Mouse (Mus musculus) Patski (cell line): ENCODE measurements around the gene Klhl29. TPM values are rescaled to one million over a fixed set of nuclear protein-coding genes. Genes with fewer than 3 reads are reported as not detected.
A peak's percentile ranks its signal among the peaks of the same experiment; 100 is the strongest.

ENCODE experiments used
- ATAC-seq: fragments of 100-300 bp; one replicate; pipeline ENCODE4 v1.8.0; 2021
- CTCF ChIA-PET: fragments of 350-600 bp; sonication (Branson Sonifier 250); formaldehyde crosslinking; loops from one replicate; lab custom pipeline; 2022; ENCODE audit warnings: inconsistent platforms; lab: Charles Lee
- POLR2A ChIA-PET: fragments of 350-600 bp; sonication (Branson Sonifier 250); formaldehyde crosslinking; loops from one replicate; lab custom pipeline; 2022; ENCODE audit warnings: antibody characterized with exemption, inconsistent platforms; lab: Charles Lee
- DNase-seq: peaks from one replicate; pipeline ENCODE4 v3.0.0-alpha.2; 2011; ENCODE audit warnings: low read depth, low spot score
- H3K27me3 ChIP-seq: fragments of 371-371 bp; one replicate; pipeline ENCODE4 v1.5.1; 2021
- CTCF ChIP-seq: fragments of 100-300 bp; IDR thresholded peaks from one replicate; pipeline ENCODE4 v1.5.1; 2021
- in situ Hi-C: fragments of 300-500 bp; cut with MboI; formaldehyde crosslinking; loops from 3 replicates; pipeline ENCODE4 v1.11.1; 2018; ENCODE audit warnings: low pct_unique_long_range_greater_than_20kb, mixed read lengths
- polyA plus RNA-seq: library from polyadenylated mRNA; unstranded; gene quantifications from one replicate; pipeline ENCODE4 v1.2.3, GENCODE M21; 2021

Klhl29 gene
- polyA plus RNA-seq, 1 experiment from 2014 or later: 16.8 TPM

DNA sequence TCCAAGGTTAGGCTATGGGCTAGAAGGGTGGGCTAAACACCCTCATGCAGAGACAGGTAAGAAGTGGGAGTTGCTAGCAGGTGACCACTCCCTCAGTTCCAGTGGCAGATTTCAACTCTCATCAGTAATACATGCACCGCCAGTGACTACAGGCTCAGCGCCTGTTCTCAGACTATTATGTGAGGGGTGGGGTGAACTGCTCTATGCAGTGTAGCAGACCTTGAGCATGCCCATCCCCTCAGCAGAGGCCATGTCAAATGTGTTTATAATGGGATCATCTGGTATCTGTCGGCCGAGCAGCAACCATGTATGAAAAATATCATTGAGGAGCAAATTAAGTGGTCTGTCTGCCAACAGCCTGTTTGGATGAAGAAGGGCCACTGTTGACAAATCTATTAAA, 72.4 kb downstream of the Klhl29 start:
- no peaks in the 10 kb centered on the region for H3K27me3 ChIP-seq
- ChIA-PET POLR2A (no interaction called here), CTCF (no interaction called here)
- ATAC-seq: no peak
- TF ChIP-seq CTCF: no peak
- in situ Hi-C loops: loop anchor here (10.0 kb wide), 1 partner anchor 158 kb away; no protein-coding TSS in a partner anchor
- DNase-seq: no peak

DNA sequence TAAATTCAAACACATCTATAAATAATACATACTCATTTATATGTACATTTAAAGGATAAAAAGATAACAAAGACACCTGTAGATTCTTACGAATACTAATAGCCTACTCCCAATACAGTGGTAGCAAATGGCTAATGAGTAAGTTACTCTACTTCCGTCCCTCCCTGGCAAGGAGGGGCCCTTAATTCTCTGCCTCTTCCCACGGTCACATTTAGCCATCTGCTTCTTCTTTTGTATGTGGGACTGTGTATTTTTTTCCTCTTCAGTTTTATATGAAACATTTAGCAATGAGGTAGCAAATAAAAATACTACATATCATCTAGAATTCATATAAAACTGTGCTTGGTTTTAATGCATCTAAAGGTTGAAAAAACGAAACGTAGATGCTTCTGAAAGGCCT, 73.6 kb downstream of the Klhl29 start:
- no peak for ATAC-seq
- ChIA-PET POLR2A (no interaction called here), CTCF (no interaction called here)
- H3K27me3 ChIP-seq: no peaks in the 10 kb centered on the region
- in situ Hi-C loops: loop anchor here (10.0 kb wide), 1 partner anchor 157 kb away; no protein-coding TSS in a partner anchor
- no peak for TF ChIP-seq CTCF
- no peak for DNase-seq

DNA sequence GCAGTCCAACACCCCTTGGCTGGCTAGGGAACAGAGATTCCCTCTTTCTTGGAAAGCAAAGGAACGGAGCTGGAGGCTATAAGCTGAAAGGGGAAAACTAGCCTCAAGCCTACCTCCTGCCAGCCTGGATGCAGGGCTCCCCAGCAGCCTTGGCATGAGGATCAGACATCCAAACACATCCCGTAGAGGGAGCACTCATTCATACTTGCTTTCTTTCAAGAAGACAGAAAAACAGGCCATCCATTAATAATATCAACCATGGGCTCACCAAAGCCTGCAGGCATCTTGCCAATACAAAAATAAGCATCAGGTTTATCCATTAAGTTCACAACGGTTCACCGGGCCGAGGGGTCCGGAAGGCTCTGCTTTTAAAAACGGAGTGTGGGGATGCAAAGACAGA, 79.1 kb downstream of the Klhl29 start:
- CTCF ChIA-PET: no interaction called here

DNA sequence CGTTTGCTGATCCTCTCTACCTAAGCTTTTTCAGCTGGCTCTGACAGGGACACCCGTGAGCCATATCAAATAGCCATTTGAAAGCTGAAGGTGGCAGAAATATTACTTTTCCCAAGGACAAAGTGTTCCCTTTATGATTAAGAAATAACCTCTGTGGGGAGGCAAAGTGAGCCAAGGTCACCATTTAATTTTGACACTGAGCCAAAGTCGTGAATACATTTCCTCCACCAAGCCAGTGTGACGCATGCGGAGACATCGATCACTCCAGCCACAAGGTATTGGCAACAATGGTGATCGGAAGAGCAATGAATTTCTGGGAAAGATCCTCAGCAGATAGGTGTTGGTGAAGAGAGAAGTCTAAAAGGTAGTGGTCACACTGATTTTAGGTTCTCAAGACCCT, 83.2 kb downstream of the Klhl29 start:
- ATAC-seq (no peak), DNase-seq (no peak)
- no peaks in the 10 kb centered on the region for H3K27me3 ChIP-seq
- POLR2A ChIA-PET: no interaction called here
- no peak for TF ChIP-seq CTCF
- in situ Hi-C loops: no loop called here
- CTCF ChIA-PET: no interaction called here

More for the DNA sequence above, 79.1 kb downstream of the Klhl29 start:
- in situ Hi-C loops: no loop called here
- POLR2A ChIA-PET: no interaction called here
- H3K27me3 ChIP-seq: no peaks in the 10 kb centered on the region
- TF ChIP-seq CTCF: no peak
- DNase-seq (no peak), ATAC-seq (no peak)

DNA sequence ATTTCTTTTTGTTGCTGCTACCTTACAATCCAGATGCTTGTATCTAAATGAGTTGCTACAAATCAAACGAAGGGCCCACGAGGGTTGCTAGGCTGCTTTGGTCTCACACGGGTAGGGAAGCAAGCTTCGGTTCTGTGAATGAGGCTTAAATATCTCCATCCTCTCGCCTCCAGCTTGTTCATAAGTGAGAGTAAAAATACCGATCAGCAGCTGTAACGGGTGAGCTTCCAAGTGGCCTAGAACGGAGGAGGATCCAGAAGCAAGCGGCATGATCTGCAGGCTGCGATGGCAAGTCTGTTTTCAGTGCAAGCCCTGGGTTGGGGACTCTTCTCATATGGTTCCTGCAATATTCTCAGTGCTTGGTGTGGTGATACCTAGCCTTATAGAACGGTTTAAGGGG, 89.9 kb downstream of the Klhl29 start:
- DNase-seq (no peak), ATAC-seq (no peak)
- in situ Hi-C loops: no loop called here
- CTCF ChIA-PET: no interaction called here
- no peak for TF ChIP-seq CTCF
- POLR2A ChIA-PET: no interaction called here
- H3K27me3 ChIP-seq: no peaks in the 10 kb centered on the region

DNA sequence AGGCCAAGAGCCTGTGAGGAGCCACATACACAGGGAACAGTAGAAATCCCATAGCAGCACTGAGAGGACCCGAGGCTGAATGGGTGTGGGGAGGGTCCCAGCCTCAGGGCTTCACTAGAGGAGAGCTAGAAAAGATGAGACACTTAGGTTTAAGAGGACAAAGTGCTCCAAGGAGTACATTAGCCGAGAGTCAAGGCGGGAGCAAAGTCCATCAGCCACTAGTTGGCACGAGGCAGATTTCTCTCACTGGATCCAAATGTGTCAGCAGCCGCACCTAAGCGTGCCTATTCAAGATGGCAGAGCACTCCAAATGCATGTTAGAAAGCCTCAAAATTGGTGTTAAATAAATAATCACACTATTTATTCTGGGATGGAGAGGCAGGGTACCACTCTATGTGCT, 90.5 kb downstream of the Klhl29 start:
- no peaks in the 10 kb centered on the region for H3K27me3 ChIP-seq
- ChIA-PET POLR2A (interaction anchor here (1.1 kb wide), 1 partner anchor 13 kb away, joined by 3 read pairs; no protein-coding TSS in a partner anchor), CTCF (no interaction called here)
- in situ Hi-C loops: no loop called here
- no peak for DNase-seq
- ATAC-seq: no peak
- TF ChIP-seq CTCF: no peak

DNA sequence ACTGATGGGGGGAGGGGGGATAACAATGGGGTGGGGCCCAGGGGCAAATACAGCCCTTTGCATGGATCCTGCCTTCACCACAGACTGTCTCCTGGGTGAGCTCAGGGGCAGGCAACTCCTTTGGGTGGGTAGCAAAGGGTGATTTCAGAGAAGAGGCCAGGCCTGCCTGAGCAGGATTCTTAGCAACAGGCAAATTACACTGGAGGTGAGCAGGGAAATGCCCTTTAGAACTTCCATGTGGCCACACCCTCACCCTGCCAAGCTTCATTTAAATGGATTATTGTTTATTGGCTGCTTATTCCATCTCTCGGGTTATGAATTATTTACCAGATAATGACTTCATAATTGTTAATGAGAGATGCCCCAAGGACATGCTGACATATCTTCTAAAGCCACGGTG, 91.8 kb downstream of the Klhl29 start:
- in situ Hi-C loops: no loop called here

DNA sequence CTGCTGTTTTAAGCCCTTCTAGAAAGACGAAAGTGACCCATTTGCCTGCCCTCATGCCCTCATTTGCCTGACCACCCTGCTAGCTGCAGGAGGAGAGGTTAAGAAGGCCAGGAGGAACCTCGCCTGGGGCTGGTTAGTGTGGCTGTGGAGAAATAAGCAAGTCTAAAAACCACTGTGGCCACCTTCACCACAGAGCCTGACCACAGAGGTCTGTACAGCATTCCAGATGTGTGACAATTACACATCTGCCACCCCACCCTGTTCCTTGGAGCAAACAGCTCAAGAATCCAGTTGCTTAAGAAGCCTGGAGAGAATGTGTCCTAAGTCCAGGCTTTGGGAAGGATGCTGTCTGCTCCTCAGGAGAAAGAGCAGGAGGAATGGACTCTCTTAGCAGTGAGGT, 92.9 kb downstream of the Klhl29 start:
- ATAC-seq: peak; percentile 45
- DNase-seq: no peak
- no peak for TF ChIP-seq CTCF
- POLR2A ChIA-PET: interaction anchor here (1.3 kb wide), 1 partner anchor 92 kb away, joined by 3 read pairs; no protein-coding TSS in a partner anchor
- CTCF ChIA-PET: no interaction called here
- H3K27me3 ChIP-seq: no peaks in the 10 kb centered on the region
- in situ Hi-C loops: no loop called here

More for the DNA sequence above, 91.8 kb downstream of the Klhl29 start:
- DNase-seq: no peak
- ATAC-seq: no peak
- H3K27me3 ChIP-seq: no peaks in the 10 kb centered on the region
- ChIA-PET POLR2A (no interaction called here), CTCF (no interaction called here)
- no peak for TF ChIP-seq CTCF

DNA sequence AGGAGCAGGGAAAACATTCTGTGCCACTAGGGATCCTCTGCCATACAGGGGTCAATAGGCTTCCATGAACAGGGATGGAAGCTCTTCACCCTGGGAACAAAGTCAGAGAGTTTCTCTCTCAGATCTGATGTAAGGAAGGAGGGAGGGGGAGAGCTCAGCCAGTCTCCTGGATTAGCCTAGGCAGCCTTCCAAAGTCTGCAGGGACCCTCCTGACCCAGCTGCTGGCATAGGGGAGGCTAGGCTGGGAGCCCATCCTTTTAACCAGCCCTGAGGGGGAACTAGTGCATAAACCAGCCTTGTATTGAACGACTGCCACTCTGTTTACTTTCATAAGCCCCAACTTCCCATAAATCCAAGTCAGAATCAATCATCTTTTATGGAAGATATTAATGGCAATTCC, 95.6 kb downstream of the Klhl29 start:
- H3K27me3 ChIP-seq: no peaks in the 10 kb centered on the region
- TF ChIP-seq CTCF: no peak
- no peak for DNase-seq
- no peak for ATAC-seq
- CTCF ChIA-PET: no interaction called here
- in situ Hi-C loops: no loop called here
- POLR2A ChIA-PET: interaction anchor here (1.2 kb wide), 1 partner anchor 20 kb away, joined by 3 read pairs; no protein-coding TSS in a partner anchor

DNA sequence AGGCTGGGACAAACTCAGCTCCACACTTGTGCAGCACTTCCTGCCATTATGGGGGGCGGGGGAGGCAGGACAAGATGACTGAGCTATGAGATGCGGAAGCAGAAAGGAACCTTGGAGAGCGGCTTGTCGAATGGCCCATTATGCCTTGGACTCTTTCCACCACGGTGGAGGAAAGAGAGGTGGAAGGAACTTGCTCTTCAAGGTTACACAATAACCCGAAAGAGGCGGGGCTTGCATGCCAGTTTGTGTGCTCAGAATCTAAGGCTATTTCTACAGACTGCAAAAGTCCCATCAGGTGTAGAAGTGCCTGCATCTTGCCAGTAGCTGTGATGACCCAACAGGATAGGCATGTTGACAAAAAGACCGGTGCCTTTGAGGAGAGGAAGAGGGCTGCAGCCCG, 98.5 kb downstream of the Klhl29 start:
- no peak for TF ChIP-seq CTCF
- ChIA-PET POLR2A (no interaction called here), CTCF (interaction anchor here (1.6 kb wide), 1 partner anchor 30 kb away, joined by 3 read pairs; no protein-coding TSS in a partner anchor)
- peak; percentile 60 for DNase-seq
- ATAC-seq: peak; percentile 83
- no peaks in the 10 kb centered on the region for H3K27me3 ChIP-seq
- in situ Hi-C loops: no loop called here

DNA sequence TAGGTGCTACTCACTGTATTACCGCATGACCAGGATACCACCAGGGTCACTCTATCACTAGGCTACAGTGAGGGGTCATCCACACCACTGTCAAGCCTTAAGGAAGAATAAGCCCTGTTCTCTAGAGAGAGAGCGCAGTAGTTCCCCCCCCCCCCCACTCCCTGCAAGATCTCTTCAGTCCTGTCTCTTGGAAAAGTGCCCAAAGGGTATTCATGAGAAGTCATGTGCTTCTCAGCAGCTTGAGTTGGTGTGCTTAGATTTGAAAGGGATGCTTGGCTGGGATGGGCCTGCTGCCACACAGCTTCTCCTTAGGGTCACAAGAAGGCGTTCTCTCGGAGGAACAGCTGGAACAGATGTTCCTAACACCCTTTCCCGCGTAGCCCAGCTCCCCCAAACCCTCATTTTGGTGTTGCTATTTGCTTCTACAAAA, 100.0 kb downstream of the Klhl29 start:
- no peaks in the 10 kb centered on the region for H3K27me3 ChIP-seq
- ChIA-PET CTCF (no interaction called here), POLR2A (no interaction called here)
- ATAC-seq: no peak
- DNase-seq: no peak
- TF ChIP-seq CTCF: no peak
- in situ Hi-C loops: no loop called here

DNA sequence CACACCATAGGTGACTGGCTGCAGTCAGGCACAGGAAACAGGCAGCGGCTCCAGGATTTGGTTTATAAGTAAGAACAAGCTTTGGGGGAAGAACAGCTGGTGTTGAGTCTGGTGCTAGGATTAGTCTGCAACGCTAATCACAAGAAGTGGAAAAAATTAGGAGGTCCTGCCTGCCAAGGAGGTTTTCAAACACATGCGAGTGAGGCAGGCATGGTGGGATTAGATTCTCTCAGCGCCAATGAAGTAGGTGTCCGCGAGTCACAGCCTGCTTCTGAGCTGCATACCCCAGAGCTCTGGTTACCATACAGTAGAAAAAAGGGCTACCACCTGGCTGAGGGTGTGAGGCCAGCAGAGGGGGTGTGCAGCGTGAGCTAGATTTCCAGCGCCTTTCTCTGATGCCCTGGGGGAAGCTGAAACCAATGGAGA, 101.0 kb downstream of the Klhl29 start:
- in situ Hi-C loops: no loop called here
- ChIA-PET CTCF (no interaction called here), POLR2A (no interaction called here)
- no peak for ATAC-seq
- DNase-seq: no peak
- H3K27me3 ChIP-seq: no peaks in the 10 kb centered on the region
- no peak for TF ChIP-seq CTCF
